Mouse (Mus musculus) forebrain, embryonic 16.5 days (tissue): ENCODE measurements around the gene Thada. TPM values are rescaled to one million over a fixed set of nuclear protein-coding genes. Genes with fewer than 3 reads are reported as not detected.

Experiments used
- ATAC-seq: fragments of 200-750 bp; cut with Nextera tagmentation; 2 replicates; pipeline ENCODE4 v1.8.0; 2017; ENCODE audit warnings: mild to moderate bottlenecking, moderate library complexity
- H3K27ac ChIP-seq: fragments of 300-500 bp; sonication (generic); 2 replicates; pipeline ENCODE4 v1.5.1; 2014; ENCODE audit warnings: low read length, control low read depth
- H3K27me3 ChIP-seq: fragments of 300-500 bp; sonication (generic); replicated peaks from 2 replicates; pipeline ENCODE4 v1.6.1; 2014; ENCODE audit warnings: low read length; ENCODE audit not compliant: control insufficient read depth, insufficient read depth
- H3K36me3 ChIP-seq: fragments of 300-500 bp; sonication (generic); 2 replicates; pipeline ENCODE4 v1.6.1; 2014; ENCODE audit not compliant: control insufficient read depth, insufficient read depth
- H3K4me1 ChIP-seq: fragments of 300-500 bp; sonication (generic); replicated peaks from 2 replicates; pipeline ENCODE4 v1.6.1; 2014; ENCODE audit warnings: low read length; ENCODE audit not compliant: control insufficient read depth, insufficient read depth
- H3K4me2 ChIP-seq: fragments of 300-500 bp; sonication (generic); 2 replicates; pipeline ENCODE4 v1.6.1; 2014; ENCODE audit warnings: mild to moderate bottlenecking, low read length, control low read depth
- H3K4me3 ChIP-seq: fragments of 300-500 bp; sonication (generic); replicated peaks from 2 replicates; pipeline ENCODE4 v1.5.1; 2014; ENCODE audit warnings: mild to moderate bottlenecking, low read length, control low read depth
- H3K9ac ChIP-seq: fragments of 300-500 bp; sonication (generic); replicated peaks from 2 replicates; pipeline ENCODE4 v1.6.1; 2014; ENCODE audit warnings: low read depth, low read length, control low read depth
- H3K9me3 ChIP-seq: fragments of 300-500 bp; sonication (generic); 2 replicates; pipeline ENCODE4 v1.6.1; 2016; ENCODE audit warnings: low read length; ENCODE audit not compliant: control insufficient read depth
- WGBS: fragments of 180-500 bp; shearing (Covaris S2); extraction: QIAGEN DNeasy Blood & Tissue Kit; methylation state at CpG from one replicate; pipeline ENCODE4 v1.1.7; 2014; 5-methylcytosine and 5-hydroxymethylcytosine counted together
- polyA plus RNA-seq: library from polyadenylated mRNA; unstranded; fragments of >200 nt; fragmentation: Nextera tagmentation; extraction: Ambion mirVana; gene quantifications from 2 replicates; pipeline ENCODE4 v1.2.1, GENCODE M21; 2015

Gene Thada
- polyA plus RNA-seq, 1 experiment from 2014 or later: 6.6 TPM

GRCm38 (mm10) chr17:84422001-84422785 lies 43.8 kb downstream of the Thada start:
- Histone ChIP-seq H3K4me2 (no peak overlapping the region), H3K9me3 (no peaks in the 10 kb centered on the region), H3K4me3 (no peak overlapping the region), H3K4me1 (no peaks in the 10 kb centered on the region), H3K36me3 (peaks cover 5% of the 10 kb centered on the region; the same call in 1 of the 2 replicates), H3K27me3 (no peaks in the 10 kb centered on the region), H3K9ac (no peak overlapping the region), H3K27ac (no peak overlapping the region)
- ATAC-seq: no peak
- WGBS: 86% methylated on average over 4 of the region's 4 CpGs

GRCm38 (mm10) chr17:84421042-84421441 lies 45.0 kb downstream of the Thada start:
- ATAC-seq: no peak
- WGBS: 91% methylated on average over 4 of the region's 4 CpGs
- no peaks in the 10 kb centered on the region for H3K4me1 ChIP-seq

DNA sequence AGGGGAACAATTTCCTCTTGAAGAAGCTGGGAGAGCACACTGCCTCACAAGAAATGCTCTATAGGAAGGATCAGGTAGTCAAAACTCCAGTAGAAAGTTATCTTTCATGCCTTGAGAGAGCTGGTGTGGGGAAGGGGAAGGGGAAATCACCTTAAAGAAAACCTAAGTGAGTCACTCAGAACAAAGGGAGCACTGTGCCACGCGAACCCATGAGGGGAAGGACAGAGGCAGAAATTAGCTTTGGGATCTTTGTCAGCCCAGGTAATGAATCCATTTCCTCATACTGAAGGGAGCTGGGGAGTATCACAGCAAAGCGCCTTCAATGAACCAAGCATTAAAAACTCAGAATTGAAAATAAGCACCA lies 45.7 kb downstream of the Thada start:
- peak overlapping the region; percentile 23; the same call in 1 of the 2 replicates for H3K27ac ChIP-seq
- peaks cover 5% of the 10 kb centered on the region; the same call in 1 of the 2 replicates for H3K36me3 ChIP-seq
- H3K4me1 ChIP-seq: no peaks in the 10 kb centered on the region
- H3K27me3 ChIP-seq: no peaks in the 10 kb centered on the region
- no peak overlapping the region for H3K4me3 ChIP-seq
- no peaks in the 10 kb centered on the region for H3K9me3 ChIP-seq
- no peak overlapping the region for H3K4me2 ChIP-seq
- ATAC-seq: no peak
- WGBS: 72% methylated on average over 3 of the region's 3 CpGs
- H3K9ac ChIP-seq: no peak overlapping the region

More at GRCm38 (mm10) chr17:84421042-84421441, 45.0 kb downstream of the Thada start:
- Histone ChIP-seq H3K4me3 (no peak overlapping the region), H3K4me2 (no peak overlapping the region), H3K27me3 (no peaks in the 10 kb centered on the region), H3K36me3 (peaks cover 5% of the 10 kb centered on the region; the same call in 1 of the 2 replicates), H3K9me3 (no peaks in the 10 kb centered on the region), H3K9ac (no peak overlapping the region), H3K27ac (no peak overlapping the region)

DNA sequence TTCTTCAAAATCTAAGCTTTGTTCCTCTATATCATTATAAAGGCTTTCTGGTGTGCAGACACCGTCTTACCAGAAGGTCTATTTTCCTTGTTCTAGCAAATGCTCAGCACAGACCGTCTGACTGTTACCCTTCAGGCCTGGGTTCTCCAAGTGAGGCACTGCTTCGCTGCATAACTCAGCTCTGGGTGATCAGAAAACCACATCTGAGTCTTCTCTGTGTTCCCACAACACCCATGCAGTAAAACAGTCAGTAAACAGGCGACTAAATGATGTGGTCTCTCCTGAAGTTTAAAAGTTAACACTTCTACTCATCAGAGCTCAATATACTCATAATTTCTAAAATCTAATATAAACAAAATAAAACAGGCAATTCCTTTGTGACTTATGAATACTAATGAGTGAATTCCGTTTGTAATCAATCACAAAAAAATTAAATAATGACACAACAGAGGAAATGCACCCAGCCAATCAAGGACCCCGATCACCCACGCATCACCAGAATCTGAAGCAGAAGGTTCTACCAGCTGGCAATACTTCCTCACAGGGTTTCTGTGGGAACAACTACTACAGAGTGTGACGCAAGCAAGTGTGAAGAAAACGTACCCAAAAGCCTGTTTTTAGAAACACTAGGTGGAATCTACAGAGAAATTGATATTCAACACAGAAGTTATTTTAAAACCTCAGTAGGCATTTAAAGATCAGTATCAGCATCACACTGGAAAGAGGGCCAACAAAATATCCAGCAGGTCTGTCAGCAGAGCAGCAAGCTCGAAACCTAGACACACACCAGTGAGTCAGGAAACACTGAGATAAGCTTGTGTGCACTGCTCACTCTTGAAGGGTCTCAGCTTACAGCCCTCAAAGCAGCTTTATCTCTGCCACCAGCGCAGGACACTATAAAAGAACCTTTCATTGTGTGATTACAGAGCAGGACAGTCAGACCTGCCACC lies 46.4 kb downstream of the Thada start:
- Histone ChIP-seq H3K4me1 (no peaks in the 10 kb centered on the region), H3K27me3 (no peaks in the 10 kb centered on the region), H3K4me2 (no peak overlapping the region), H3K27ac (peak overlapping the region; percentile 23; the same call in 1 of the 2 replicates), H3K36me3 (peaks cover 5% of the 10 kb centered on the region; the same call in 1 of the 2 replicates), H3K9ac (no peak overlapping the region), H3K4me3 (no peak overlapping the region), H3K9me3 (no peaks in the 10 kb centered on the region)
- ATAC-seq: no peak
- WGBS: 69% methylated on average over 11 of the region's 11 CpGs

DNA sequence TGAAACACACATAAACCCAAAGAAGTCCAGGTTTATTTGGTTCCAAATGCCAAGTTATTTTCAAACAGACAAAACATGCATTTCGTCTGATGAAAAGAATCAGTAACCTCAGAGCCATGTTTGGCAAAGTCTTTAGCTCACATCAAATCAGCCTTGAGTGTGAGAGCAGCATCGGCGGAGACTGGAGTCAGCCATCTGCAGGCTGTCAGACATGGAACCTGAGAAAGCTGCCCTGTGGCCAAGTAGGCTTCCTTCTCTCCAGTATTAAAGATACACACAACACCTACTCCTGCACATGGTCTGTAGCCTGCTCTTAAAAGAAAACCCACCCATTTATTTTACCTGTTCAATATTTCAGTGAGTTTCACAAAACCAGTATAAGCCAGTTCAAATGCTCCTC lies 50.1 kb downstream of the Thada start:
- Histone ChIP-seq H3K9me3 (no peaks in the 10 kb centered on the region), H3K4me3 (no peak overlapping the region), H3K4me1 (no peaks in the 10 kb centered on the region), H3K36me3 (no peaks in the 10 kb centered on the region), H3K9ac (no peak overlapping the region), H3K4me2 (no peak overlapping the region), H3K27me3 (no peaks in the 10 kb centered on the region), H3K27ac (no peak overlapping the region)
- ATAC-seq: no peak
- WGBS: 65% methylated on average over 3 of the region's 3 CpGs

DNA sequence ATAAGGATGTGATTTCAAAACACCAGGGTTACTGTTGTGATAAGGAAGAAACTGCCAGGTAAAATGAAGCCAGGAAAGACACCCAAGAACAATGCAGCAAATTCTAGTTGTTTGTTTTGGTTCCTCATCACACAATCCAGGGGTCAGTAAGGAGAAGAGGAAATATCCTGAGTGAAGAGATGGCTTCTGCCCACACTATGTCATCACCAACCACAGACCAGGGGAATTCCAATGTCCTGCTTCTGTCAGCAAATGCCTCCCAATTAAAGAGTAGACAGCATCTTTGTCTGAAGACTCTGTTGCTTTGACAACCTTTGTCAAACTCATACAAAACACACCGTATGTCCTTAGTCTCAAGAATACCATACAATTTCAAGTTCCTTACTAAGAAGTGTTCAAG lies 57.3 kb downstream of the Thada start:
- H3K9ac ChIP-seq: no peak overlapping the region
- no peak for ATAC-seq
- H3K9me3 ChIP-seq: no peaks in the 10 kb centered on the region
- H3K36me3 ChIP-seq: no peaks in the 10 kb centered on the region
- no peaks in the 10 kb centered on the region for H3K27me3 ChIP-seq
- H3K4me2 ChIP-seq: no peak overlapping the region
- WGBS: 64% methylated on average over 1 of the region's 1 CpGs
- H3K4me1 ChIP-seq: no peaks in the 10 kb centered on the region
- no peak overlapping the region for H3K27ac ChIP-seq
- H3K4me3 ChIP-seq: no peak overlapping the region

DNA sequence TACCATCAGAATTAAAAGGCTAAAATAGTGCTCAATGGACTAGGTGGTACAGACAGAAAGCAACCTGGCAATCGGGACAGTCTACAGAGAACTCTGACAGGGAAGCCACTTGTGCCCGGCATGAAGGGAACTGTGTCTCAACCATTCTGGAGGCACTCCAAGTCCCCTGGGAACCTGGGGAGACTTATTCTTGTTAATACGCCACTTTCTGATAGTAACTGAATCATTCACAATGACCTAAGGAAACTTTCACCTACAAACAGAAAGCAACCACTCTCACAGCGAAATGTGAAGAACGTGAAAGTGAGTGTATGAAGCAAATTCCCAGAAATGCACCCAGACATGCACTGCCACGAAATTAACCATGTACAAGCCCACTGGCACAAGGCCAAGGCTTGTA lies 60.4 kb downstream of the Thada start:
- Histone ChIP-seq H3K9me3 (no peaks in the 10 kb centered on the region), H3K27ac (no peak overlapping the region), H3K36me3 (no peaks in the 10 kb centered on the region), H3K9ac (no peak overlapping the region), H3K4me1 (no peaks in the 10 kb centered on the region), H3K27me3 (no peaks in the 10 kb centered on the region), H3K4me2 (no peak overlapping the region), H3K4me3 (no peak overlapping the region)
- 68% methylated on average over 6 of the region's 6 CpGs for WGBS
- no peak for ATAC-seq

DNA sequence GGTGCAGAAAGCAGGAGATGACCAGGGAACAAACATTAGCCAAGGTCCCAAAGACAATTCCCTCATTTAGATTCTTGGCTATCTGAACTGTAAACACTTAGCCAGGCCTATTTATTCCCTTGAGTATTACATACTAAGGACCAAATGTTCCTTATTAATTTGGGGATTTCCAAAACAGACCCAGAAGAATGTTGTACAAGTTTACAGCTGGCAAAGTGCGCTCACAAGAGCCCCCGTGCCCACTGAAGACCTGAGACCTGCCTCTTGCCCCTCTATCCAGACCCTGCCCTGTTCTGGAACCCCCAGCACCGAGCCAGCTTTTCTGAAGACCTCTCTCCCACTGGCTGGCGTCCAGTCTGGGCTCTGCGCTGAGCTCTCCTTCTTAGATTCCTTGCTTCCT lies 64.2 kb downstream of the Thada start:
- ATAC-seq: no peak
- H3K36me3 ChIP-seq: 0 out of 2 replicates have a peak, but pooled peaks cover 3% of the 10 kb centered on the region
- 88% methylated on average over 5 of the region's 5 CpGs for WGBS
- H3K4me1 ChIP-seq: no peaks in the 10 kb centered on the region
- no peak overlapping the region for H3K9ac ChIP-seq
- H3K27me3 ChIP-seq: no peaks in the 10 kb centered on the region
- H3K4me3 ChIP-seq: no peak overlapping the region
- H3K27ac ChIP-seq: no peak overlapping the region
- H3K9me3 ChIP-seq: no peaks in the 10 kb centered on the region
- no peak overlapping the region for H3K4me2 ChIP-seq

DNA sequence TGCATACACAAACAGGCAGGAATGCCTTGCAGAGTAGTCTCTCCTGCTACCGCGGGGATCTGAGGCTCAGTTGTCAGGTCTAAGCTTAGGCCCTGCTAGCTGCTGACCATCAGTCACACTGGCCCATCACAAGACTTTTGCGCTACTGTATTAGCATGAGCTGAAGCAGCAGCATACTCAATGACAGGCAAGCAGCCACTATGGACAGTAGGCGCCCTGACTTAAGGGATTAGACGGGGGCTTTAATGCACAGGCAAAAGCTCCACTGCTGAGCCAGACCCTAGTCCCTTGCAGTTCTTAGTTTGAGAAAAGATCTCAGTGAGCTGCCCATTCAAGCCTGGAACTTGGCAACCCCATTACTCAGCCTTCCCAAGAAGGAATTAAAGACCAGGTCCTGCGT lies 66.6 kb downstream of the Thada start:
- no peaks in the 10 kb centered on the region for H3K4me1 ChIP-seq
- H3K27ac ChIP-seq: no peak overlapping the region
- no peaks in the 10 kb centered on the region for H3K9me3 ChIP-seq
- H3K27me3 ChIP-seq: no peaks in the 10 kb centered on the region
- H3K4me2 ChIP-seq: no peak overlapping the region
- H3K36me3 ChIP-seq: peaks cover 10% of the 10 kb centered on the region; the same call in 1 of the 2 replicates
- no peak overlapping the region for H3K4me3 ChIP-seq
- H3K9ac ChIP-seq: no peak overlapping the region
- 77% methylated on average over 6 of the region's 6 CpGs for WGBS
- no peak for ATAC-seq
